Mouse (Mus musculus): ENCODE measurements around the gene Tas2r137.

DNA sequence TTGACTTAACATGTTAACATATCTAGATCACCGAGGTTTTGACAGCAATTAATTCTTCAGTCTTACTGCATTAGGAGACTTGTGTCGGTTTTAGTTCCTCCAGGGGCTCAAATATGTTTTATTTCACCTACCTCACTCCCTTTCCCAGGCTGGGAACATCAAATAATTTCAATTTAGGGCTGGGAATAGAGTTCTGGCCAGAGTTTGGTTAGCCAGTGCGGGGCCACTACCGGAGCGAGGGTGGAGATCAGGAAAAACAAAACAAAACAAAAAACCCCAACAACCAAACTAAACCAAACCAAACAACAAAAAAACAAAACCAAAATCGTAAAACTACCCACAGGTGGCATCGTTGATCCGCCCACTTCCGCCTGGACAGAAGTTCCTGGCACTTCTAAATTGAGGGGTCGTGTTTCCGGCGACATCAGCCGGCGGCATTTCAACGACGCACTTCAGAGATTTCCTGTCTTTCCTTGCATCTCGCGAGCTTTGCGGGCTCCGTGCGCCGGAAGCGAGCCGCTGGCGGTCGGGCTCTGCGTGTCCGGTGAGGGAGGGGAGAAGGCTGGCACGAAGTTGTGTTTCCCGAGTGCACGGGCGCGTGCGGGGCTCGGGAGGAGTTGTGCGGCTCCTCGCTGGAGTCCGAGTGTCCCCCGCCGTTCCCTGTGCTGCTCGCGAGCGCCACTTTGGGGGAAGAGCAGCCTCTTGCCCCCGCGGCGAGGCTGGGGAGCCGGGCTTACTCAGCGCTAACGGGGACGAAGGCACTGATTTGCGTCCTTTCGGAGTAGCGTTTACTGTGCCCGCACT is 19.9 kb upstream of the Tas2r137 start, which contains the start of gene Ssbp1:
- TF ChIP-seq POLR2A (IDR thresholded peaks at IDR 0.05; ENCODE audit: low read depth, low read length): peak; percentile 95
- TF ChIP-seq CTCF (IDR thresholded peaks at IDR 0.05; ENCODE audit: borderline replicate concordance, insufficient read depth, low read length): no peak
